Mouse (Mus musculus): ENCODE results near the gene Gpx6.
A peak's percentile ranks its signal among the peaks of the same experiment; 100 is the strongest.

Gene Gpx6

DNA sequence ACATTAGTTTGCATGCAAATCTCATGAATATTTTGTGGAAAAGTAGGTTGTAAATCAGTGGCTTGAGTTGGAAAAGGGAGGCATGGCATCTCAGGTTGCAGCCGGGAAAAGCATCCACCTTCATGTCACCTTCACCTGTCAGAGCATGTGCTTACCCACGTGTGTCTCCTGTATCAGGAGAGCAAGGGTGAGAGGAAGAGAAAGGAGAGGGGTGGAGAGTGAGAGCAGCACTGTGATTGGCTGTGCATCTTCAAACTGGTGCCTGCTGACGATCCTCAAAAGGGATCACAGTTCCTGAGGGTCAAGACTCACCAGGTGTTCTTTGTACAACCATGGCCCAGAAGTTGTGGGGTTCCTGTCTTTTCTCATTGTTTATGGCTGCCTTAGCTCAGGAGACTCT, at the start of gene Gpx6:
Gpx6 (plus strand) TSS at position 200 of the 400 bp plus-strand sequence.
- DNase-seq: no peak

DNA sequence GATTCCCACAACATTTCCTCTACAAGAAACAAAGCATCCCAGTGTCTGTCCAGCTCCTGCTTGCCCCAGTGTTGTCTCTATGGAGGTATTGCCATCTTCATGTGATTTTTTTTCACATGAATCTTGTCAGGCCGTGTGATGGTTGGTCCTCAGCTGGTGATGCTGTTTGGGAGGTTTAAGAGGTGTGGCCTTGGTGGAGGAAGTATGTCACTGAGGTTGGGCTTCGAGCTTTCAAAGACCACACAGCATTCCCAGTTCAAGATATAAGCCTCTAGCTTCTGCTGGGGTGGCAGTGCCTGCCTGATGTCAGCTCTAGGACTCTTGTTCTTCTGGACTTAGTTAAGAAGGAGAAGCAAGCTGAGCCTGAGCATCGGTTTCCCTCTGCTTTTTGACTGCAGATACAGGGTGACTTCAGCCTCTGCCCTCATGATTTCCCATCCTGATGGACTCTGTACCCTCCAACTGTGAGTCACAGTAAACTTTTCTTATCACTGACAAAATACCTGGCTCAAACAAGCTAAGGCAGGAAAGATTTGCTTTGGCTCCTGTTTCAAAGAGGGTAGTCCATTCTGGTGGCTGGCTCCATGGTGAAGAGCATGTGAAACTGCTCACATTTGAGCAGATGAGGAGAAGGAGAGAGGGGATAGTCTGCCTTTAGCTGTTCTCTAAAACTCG, 49.0 kb upstream of the Gpx6 start:
- no peak for DNase-seq

DNA sequence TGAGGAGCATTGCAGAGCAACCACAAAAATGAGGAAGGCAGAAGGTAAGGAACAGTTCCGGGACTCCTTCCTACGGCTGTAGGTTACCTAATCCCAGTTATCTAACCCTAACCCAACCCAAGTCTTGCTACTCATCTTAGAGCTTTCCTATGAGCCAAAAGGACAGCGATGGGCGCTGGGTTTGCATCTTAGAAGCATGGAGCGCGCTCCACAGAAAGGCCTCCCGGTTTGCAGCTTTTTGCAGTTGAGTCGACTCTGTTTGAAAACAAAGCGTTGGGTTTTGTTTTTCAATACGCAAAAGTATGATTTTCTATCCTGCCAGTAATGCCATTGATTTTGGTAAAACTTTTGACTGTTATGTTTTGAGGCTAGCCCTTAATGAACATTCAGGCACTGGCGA, 48.0 kb upstream of the Gpx6 start:
- no peak for DNase-seq

DNA sequence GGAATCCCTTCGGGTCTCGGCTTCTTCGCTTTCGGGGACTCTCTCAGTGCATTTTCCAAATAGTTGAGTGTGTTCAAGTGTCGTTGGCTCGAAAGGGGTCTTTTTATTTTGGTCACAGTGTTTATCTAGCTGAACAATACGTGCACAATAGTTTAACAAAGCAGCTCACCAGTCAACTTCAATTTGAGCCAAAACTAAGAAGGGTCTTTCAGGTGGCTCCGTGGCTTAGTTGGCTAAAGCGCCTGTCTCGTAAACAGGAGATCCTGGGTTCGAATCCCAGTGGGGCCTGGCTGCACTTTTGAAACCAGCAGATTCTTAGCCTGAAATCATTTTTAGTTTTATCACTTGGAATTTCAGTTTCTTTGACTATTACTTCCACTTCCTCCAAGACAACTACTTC, 47.6 kb upstream of the Gpx6 start:
- DNase-seq: peak; percentile 47

DNA sequence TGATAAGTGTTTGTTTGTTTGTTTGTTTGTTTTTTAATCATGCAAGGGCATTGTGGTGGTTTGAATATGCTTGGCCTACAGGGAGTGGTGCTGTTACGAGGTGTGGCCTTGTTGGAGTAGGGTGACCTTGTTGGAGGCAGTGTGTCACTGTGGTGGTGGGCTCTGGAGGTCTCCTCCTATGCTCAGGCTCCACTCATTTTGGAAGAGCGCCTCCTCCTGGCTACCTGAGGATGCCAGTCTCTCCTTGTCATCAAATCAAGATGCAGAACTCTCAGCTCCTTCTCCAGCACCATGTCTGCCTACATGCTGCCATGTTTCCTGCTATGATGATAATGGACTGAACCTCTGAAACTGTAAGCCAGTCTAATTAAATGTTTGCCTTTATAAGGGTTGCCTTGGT, 46.2 kb upstream of the Gpx6 start:
- DNase-seq: no peak

DNA sequence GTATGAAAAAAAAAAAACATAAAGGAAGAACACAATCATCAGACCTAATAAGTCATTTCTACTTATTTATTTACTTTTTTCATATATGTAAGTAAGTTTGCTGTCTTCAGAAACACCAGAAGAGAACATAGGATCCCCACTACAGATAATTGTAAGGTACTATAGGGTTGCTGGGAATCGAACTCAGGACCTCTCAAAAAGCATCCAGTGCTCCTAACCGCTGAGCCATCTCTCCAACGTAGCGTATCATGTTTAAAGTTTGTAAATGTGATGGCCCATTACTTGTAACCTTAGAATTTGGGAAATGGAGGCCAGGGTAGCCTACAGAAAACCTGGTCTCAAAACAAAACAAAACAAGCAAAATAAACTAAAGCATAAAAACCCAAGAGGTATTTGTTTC, 44.4 kb upstream of the Gpx6 start:
- no peak for DNase-seq

DNA sequence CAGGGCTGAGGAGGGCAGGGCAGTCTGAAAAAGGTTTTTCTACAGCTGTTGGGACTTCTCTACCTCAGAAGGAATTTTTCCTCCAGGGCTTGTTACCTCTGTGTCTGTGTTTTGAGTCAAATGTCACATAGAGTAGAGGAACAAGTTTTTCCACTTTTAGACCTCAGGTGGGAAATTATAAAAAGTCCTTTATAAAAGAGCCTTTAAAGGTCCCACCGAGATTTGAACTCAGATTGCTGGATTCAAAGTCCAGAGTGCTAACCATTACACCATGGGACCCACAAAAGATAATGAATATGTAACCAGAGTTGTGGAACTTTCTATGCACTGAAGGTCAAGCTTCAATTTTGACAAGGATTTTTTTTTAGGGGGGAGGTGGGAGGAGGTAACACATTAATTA, 43.7 kb upstream of the Gpx6 start:
- DNase-seq: no peak

DNA sequence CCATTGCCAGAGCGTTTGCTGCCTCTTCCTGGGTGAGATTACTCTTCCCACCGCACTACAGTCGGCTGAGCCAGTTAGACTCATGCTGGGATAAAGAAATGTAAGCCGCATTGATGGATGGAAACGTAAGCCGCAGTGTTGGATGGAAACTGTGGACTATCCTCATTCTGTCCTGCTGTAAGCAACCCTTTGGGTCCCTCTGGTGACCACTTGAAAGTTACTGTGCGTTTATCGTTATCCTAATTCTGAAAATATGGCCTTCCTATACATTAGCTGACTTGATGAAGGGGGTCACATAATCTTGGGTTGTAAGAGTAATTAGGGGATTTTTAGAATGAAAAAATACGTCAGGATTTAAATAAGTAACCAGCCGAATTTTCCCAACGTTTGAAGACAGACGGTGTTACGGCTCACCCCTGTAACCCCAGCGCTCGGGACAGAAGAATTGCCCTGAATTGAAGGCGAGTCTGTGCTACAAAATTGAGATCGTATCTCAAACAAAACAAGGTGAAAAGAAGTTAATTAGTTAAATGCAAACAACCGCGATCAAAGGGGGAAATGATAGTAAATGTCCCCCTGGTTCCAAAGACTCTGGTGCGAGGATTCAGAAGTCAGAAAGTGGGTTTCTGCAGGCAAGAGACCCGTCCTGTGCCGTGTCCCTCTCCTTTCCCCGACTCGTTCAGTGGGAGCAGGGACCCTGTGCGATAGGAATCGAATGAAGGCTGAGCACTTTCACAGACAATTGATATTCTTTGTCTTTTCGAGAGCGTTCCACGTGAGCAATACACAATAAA, 36.7 kb upstream of the Gpx6 start:
- peak; percentile 43 for DNase-seq

DNA sequence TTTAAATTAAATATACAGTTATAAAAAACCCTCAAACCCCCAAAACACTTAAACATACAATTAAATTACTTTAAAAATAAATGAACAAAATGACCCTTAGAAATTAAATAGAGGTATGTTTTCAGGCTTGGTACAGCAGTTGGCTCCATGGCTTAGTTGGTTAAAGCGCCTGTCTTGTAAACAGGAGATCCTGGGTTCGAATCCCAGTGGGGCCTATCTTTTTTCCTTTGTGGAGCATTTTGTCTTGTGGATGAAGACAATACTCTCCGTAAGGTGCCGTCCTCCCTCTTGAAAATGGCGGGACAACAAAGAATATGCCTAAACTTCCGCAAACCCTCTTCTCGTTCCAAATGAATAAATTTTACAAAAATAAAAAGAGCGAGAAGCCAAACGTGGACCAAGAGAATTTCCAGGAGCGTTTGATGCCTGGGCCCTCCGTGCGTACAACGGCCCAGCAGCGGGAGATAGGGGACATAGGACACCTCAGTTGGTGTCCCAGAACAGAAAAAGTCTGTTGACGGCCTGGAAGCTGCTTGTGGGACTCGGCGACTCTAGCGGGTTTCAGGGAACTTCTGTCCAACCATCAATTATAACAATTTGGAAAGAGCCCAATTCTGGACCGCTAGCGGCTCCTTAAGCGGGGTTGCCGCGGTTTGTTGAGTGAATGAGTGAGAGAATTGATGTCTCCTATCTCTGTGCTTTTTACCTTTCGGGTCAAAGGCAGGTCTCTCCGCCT, 35.9 kb upstream of the Gpx6 start:
- DNase-seq: peak; percentile 75

DNA sequence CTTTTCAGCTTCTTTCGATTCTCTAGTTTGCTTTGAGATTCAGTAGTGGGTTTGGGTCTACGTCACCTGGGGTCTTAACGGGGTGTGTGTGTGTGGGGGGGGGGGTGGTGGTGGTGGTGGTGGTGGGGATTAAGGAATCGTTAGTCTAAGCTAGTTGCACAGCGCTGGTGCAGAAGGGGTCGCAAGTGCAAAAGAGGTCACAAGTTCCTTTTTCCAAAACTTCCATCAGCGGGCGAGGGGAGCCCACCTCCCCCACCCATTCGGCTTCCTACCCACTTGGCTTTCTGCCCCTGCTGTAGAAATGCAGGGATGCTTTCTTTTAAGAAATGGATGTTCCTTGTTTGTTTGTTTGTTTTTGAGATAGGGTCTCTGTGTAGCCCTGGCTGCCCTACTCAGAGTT, 35.4 kb upstream of the Gpx6 start:
- no peak for DNase-seq

DNA sequence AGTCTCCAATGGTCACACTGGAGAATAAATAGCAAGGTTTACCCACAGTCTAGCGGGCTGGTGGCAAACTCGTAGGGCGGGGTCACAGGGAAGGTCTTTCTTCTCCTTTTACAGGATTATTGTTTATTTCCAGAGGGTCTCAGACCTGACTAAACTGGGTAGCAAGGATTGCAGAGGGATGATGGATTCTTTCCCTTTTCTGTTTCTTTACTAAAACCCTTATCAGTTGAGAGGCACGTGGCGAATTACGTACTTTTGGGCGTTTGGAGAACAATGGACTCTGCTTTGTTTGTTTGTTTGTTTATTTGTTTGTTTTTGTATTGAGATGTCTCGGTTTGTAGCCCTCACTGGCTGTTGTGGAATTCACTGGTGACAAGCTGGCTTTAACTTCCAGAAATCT, 32.8 kb upstream of the Gpx6 start:
- DNase-seq: peak; percentile 14

DNA sequence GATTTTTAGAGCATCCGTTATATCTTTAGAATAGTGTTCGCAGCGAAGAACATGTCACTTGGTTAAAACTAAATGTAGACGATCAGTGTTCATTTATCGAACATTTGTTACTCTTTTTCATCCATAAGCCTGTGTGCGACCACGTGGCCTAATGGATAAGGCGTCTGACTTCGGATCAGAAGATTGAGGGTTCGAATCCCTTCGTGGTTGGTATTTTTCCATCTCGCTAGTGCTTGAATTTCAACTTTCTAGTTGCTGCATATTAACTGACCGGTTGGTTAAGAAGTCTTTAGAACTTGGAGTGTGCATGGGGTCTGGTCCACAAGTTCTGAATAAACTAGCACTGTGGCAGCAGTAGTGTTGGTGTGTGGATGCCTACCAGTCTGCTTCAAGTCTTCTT, 32.4 kb upstream of the Gpx6 start:
- peak; percentile 79 for DNase-seq

DNA sequence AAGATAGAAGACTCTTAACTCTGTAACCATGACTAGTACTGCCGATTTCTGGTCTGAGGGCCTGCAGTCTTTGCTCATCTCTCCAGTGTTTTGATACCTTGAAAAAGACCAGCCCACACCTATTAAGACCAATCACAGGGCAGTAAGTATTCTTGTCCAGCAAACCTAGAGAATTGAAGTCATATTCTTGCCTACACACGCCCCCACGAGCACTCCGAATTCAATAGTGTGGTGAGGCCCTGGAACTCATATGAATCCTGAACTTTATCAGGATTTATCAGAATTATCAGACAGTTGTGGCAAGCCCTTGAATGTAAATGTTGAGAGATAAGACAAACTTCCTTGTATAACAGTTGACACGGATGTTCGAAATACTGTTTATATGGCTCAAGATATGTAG, 19.3 kb upstream of the Gpx6 start, which contains the start of gene Gpx5:
Gpx5 (minus strand) TSS at position 101 of the 400 bp plus-strand sequence.
- no peak for DNase-seq

DNA sequence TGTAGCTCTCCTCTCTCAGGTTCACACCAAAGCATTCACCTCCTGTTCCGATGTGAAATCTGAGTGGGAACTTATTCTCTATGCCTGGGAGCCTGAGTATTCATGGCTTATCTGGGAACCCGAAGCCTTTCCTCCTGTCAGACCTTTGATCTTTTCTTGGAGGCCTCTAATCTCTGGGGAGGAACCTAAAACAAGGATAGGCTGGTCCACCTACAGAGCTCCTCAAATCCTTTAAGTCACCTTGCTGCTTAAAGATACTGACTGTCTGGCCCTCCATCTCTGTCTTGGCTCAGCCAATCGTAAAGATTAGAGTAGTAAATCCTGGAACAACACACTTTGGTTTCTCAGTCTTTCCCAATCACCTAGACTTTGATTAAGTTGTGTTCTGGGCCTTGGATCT, 13.4 kb upstream of the Gpx6 start:
- no peak for DNase-seq

DNA sequence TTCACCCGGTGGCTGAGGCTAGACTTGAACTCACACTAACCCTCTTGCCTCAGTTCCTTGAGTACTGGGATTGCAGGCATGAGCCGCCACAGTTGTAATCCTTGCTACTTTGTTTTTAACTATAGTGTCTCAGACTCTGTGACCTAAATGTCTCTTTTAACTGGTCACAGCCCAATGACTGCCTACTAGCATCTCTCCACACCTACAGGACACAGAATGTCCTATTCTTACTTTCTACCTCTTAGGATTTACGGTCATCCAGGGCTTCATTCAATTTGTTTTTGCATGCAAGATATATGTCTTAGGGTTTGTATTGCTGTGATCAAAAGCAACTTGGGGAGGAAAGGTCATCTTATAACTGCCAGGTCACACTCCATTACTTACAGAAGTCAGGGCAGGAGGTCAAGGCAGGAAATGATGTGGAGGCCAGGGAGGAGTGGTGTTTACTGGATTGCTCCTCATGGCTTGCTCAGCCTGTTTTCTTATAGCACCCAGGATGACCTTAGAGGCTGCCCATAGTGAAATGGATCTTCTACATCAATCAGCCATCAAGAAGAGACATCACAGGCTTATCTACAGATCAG, 7.3 kb upstream of the Gpx6 start:
- no peak for DNase-seq

DNA sequence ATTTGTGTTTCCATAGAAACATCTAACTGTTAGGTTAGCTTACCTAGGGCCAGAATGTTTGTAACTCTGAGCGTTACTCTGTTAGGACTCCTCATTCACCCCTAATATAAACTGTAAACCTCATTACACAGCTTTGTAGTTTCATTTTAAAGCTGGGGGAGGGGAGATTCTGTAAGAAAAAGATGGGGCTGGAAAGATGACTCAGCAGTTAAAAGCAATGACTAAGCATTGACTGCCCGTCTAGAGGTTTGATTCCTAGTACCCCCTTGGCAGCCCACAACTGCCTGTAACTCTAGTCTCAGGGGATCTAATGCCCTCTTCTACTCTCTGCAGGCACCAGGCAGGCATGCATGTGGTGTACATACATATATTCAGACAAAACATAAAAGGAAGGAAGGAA, 2.1 kb upstream of the Gpx6 start:
- no peak for DNase-seq

DNA sequence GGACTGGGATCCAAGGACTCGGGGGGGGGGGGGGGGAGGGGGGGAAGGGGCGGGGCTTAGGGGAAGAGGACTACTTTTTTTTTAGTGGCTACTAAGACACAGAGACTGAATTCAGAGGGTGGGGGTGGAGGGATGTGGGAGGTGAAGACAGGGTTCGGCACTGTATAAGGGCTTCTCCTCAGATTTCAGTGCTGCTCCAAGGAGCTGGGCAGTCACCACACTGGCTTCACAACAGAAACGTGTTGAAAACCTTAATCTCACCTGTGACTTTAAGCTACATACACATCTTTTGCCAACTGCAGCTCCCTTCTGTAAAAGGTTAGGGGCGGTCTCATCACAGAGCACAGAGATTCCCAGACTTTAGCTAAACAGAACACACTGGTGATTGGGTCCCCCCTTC, 929 bp downstream of the Gpx6 start:
- no peak for DNase-seq

DNA sequence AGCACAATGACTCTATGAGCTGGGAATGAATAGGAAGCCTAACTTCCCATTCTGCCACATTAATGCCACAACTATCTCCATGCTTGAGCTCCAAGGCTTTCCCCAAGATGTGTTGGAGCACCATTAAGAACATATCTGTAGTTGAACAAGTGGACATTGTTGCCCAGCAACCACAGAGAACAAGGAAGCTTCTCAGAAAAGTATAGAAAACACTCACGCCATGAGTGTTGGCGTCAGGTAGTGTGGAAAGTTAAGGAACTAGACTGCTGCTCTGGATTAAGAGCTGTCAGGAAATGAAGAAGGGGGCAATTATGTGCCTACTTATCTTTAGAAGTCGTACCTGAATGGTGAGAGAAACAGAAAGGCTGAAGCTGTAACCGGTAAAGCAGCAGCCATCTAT, 2.0 kb downstream of the Gpx6 start:
- DNase-seq: no peak

DNA sequence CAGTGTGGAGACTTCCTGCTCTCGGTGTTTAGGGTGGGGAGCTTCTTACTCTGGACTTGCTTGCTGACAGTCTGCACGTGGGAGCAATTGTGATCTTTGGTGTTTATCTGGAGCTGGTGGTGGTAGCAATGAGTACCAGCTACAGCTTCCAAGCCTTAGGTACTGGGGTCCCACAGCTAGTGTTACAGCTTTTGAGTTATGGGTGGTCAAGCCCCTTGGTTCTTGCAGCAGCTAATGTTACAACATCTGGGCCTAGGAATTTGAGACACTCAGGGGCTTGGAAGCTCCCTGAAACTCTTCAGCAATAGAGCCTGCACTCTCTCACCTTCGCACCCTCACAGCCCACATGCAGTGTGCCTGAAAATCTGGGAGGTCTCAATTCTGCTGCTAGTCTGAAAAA, 8.3 kb downstream of the Gpx6 start:
- no peak for DNase-seq

DNA sequence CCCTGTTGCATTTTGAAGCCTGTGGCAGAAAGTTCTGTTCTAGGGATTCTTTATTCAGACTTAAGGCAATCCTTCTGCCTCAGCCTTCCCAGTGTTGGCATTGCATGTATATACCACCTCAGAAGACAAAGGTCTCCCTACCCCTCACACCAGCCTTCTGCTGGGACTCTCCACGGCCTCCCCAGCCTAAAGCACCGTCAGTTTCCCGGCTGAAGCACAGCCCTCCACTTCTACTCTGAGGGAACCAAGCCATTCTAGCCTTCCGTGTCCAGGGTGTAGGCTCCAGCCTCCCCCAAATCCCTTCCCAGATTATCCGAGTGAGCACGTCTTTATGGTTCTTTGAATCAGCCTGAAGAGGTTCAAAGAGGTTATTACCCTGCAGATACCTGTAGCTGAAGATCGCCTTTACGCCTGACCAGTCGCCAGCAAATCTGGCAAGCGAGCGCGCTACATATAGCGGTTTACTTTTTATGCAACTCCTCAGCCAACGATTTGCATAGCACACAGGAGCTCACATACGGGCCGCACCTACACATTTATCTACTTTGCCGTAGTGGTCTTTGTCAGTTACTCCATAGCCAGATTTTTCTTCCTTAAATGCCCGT, 10.1 kb downstream of the Gpx6 start:
- peak; percentile 25 for DNase-seq

DNA sequence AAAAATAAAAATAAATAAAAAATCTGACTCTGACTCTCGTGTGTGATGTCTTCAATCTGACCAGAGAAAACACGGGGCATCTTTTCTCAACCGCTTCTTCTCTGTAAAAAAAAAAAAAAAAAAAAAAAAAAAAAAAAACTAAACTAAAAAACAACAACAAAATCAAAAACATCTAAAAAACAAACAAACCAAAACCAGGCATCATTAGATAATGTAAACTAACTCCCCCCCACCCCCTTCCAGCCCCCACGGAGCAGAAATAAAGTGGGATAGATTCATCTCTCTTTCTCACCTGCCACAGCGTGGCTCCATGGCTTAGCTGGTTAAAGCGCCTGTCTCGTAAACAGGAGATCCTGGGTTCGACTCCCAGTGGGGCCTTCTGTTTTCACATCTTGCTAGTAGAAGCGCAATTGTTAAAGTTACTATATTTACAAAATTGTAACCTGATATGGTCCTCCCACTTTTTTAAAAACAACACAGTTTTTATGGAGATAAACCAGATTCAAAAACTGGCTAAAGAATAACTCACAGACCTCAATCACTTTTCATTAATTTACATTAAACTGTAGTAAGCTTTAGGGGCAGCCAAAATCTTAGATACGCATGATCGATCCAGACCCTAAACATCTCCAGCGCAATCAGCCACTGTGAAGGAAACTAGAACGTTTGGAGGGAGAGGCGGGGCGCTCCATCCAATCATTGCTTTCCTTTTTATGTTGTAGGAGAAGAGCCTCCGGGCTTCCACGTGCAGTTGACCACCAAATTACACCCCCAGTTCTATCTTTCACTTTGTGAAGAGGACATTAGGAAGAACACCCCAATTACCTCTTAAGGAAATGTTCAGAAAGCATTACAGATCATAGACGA, 10.8 kb downstream of the Gpx6 start:
- peak; percentile 50 for DNase-seq

DNA sequence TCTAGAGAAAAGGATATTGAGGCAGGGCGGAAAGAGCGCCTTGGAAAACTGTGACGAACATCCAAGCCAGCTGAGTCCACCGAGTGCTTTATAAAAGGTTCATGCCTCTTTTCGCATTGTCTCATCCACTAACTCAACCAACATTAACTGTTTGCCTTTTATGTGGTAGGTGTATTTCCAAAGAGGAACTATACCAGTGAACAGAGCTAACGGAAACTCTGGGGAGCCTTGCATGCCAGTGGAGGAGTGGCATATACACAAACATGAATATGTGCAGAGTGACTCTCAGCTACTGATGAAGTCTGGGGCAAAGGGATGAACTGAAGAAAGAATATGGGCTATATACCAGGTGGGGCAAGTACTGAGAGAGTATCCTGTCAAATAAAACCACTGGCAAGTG, 11.5 kb downstream of the Gpx6 start:
- DNase-seq: no peak

Measured in right cerebral cortex, postnatal 25 days (tissue).